Comparison of ENCODE assay signal across 9 mouse cellular contexts in the genomic region with DNA sequence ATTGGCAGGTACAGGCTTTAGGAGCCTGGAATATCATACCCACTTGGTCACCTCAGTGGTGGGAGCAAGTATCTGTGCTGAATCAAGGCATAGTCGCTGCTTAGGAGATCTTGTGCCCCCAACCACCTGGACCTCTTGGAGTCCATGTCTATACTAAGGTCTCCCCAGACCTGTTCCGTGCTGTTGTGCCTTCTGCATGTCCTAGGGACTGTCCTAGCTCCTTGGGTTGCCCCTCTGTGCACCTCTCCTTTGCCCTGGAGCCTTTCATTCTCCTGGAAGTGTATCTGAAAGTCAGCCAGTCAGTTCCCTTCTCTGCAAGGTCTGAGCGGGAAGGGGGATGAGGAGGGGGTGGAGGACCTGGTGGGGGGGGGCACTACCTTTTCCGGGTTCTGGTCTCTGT.
A peak's percentile ranks its signal among the peaks of the same experiment; 100 is the strongest.
DNase-seq lines count a peak whose midpoint lies in the region; ATAC-seq and TF ChIP-seq lines count a peak whose summit lies in the region.
"Had no signal": no experiment of that assay in that cellular context is flagged by ENCODE, and none has a peak within 500 bp of the region (broad histone marks: within the 10 kb centered on the region; RNA-seq: fewer than 3 reads in every experiment).

No protein-coding gene starts in this region.

- no peak for TF ChIP-seq POLR2A in myocyte (IDR thresholded peaks at IDR 0.05; ENCODE audit: insufficient read length, low read depth)

- peaks cover 74% of the 10 kb centered on the region for H3K79me2 ChIP-seq in myocyte (ENCODE audit: control insufficient read depth, insufficient read depth)

- no peak for TF ChIP-seq CTCF in left cerebral cortex, adult 2 months (IDR thresholded peaks at IDR 0.05)

- H3K4me3 ChIP-seq in left cerebral cortex, adult 2 months, result peak overlapping the region; percentile 18; the same call in 1 of the 2 replicates
- peak overlapping the region; percentile 69 for H3K4me3 ChIP-seq in forebrain, embryonic 10.5 days
- peak overlapping the region; percentile 69 for H3K4me3 ChIP-seq in intestine, embryonic 15.5 days (replicated peaks)
- H3K4me3 ChIP-seq in myocyte, result peak overlapping the region; percentile 77

- DNase-seq in left cerebral cortex, adult 2 months (ENCODE audit: extremely low spot score in 1 of 2, low spot score in 2 of 2), result no peak
- DNase-seq in left cerebral cortex, postnatal 25 days (ENCODE audit: low spot score in 2 of 2), result no peak
- DNase-seq in forebrain, embryonic 10.5 days (ENCODE audit: extremely low spot score, low spot score), result no peak
- no peak for DNase-seq in frontal cortex, postnatal 36 days (ENCODE audit: low spot score in 2 of 2)
- DNase-seq in c-Kit-positive CD71-positive TER-119-positive erythroid progenitor cells, embryonic 14.5 days (ENCODE audit: low spot score), result no peak
- DNase-seq in cerebellum, postnatal 4 days (ENCODE audit: low spot score in 2 of 2), result no peak
- DNase-seq: gastrocnemius, postnatal 36 days had no signal

- intact Hi-C loops in left cerebral cortex, adult 2 months (cut with DNase I), result loop anchor here (2.0 to 5.0 kb wide), 3 partner anchors 29 to 59 kb away; no protein-coding TSS in a partner anchor
- intact Hi-C loops in left cerebral cortex, postnatal 25 days (cut with DNase I), result no loop called here

- peaks cover 17% of the 10 kb centered on the region for H3K27me3 ChIP-seq in forebrain, embryonic 10.5 days (ENCODE audit: poor library complexity, severe bottlenecking)
- H3K27me3 ChIP-seq in intestine, embryonic 15.5 days (replicated peaks), result no peaks in the 10 kb centered on the region
- H3K27me3 ChIP-seq in myocyte (ENCODE audit: control insufficient read depth, insufficient read depth, insufficient read length), result no peaks in the 10 kb centered on the region

- WGBS in forebrain, embryonic 10.5 days, result 16% methylated on average over 4 of the region's 4 CpGs
- 25% methylated on average over 4 of the region's 4 CpGs for WGBS in intestine, embryonic 15.5 days

- no peak overlapping the region for H3K9ac ChIP-seq in intestine, embryonic 15.5 days

- H3K27ac ChIP-seq in left cerebral cortex, adult 2 months, result no peak overlapping the region
- peak overlapping the region; percentile 95 for H3K27ac ChIP-seq in forebrain, embryonic 10.5 days
- H3K27ac ChIP-seq in intestine, embryonic 15.5 days, result peak overlapping the region; percentile 6; the same call in 1 of the 2 replicates

- H3ac ChIP-seq in myocyte (ENCODE audit: control insufficient read depth, insufficient read length), result peak overlapping the region; percentile 85

- H3K36me3 ChIP-seq in forebrain, embryonic 10.5 days (replicated peaks), result peaks cover 34% of the 10 kb centered on the region
- no peaks in the 10 kb centered on the region for H3K36me3 ChIP-seq in intestine, embryonic 15.5 days
- no peaks in the 10 kb centered on the region for H3K36me3 ChIP-seq in myocyte (ENCODE audit: control insufficient read depth, insufficient read depth)

- H3K4me2 ChIP-seq in intestine, embryonic 15.5 days (replicated peaks), result peak overlapping the region; percentile 83
- H3K4me2 ChIP-seq in myocyte (ENCODE audit: low read depth), result peak overlapping the region; percentile 97

- ATAC-seq in intestine, embryonic 15.5 days, result no peak

- no peaks in the 10 kb centered on the region for H3K9me3 ChIP-seq in forebrain, embryonic 10.5 days
- no peaks in the 10 kb centered on the region for H3K9me3 ChIP-seq in intestine, embryonic 15.5 days

- peaks cover 98% of the 10 kb centered on the region for H3K4me1 ChIP-seq in forebrain, embryonic 10.5 days
- H3K4me1 ChIP-seq in intestine, embryonic 15.5 days (replicated peaks), result peaks cover 54% of the 10 kb centered on the region

TF ChIP-seq in myocyte, 11 proteins besides CTCF, POLR2A, EP300 and RAD21:
- TF ChIP-seq POLR2AphosphoS2 (IDR thresholded peaks at IDR 0.05; ENCODE audit: insufficient read length, low read depth), result no peak
- TF ChIP-seq REST (IDR thresholded peaks at IDR 0.05; ENCODE audit: insufficient read depth, insufficient read length), result no peak
- no peak for TF ChIP-seq SRF (IDR thresholded peaks at IDR 0.05; ENCODE audit: control insufficient read depth, insufficient read length, low read depth)
- TF ChIP-seq E2F4 (IDR thresholded peaks at IDR 0.05; ENCODE audit: insufficient read depth), result no peak
- no peak for TF ChIP-seq MAX (IDR thresholded peaks at IDR 0.05; ENCODE audit: low read depth)
- no peak for TF ChIP-seq CEBPB (IDR thresholded peaks at IDR 0.05; ENCODE audit: insufficient read depth, poor library complexity, severe bottlenecking)
- no peak for TF ChIP-seq MYOD1 (IDR thresholded peaks at IDR 0.05; ENCODE audit: control insufficient read depth in 1 of 3, insufficient read length in 2 of 3, low read depth in 2 of 3)
- no peak for TF ChIP-seq USF1 (IDR thresholded peaks at IDR 0.05; ENCODE audit: low read depth)
- TF ChIP-seq TCF3 (IDR thresholded peaks at IDR 0.05; ENCODE audit: insufficient read length, low read depth), result no peak
- no peak for TF ChIP-seq MYOG (IDR thresholded peaks at IDR 0.05; ENCODE audit: control insufficient read depth in 1 of 3, insufficient read depth in 1 of 3, insufficient read length in 2 of 3, low read depth in 2 of 3)

Comparison
In these comparisons a context has a peak if more than half of its experiments do, and no peak if none do; other contexts are left out.
1. H3K4me3 ChIP-seq: peak in every context shown above with its lines; median percentile 77 in myocyte; 69 in forebrain, embryonic 10.5 days; 69 in intestine, embryonic 15.5 days; 18 in left cerebral cortex, adult 2 months.